Mouse (Mus musculus): ENCODE data around the gene Tmem45b.

Tmem45b gene

DNA sequence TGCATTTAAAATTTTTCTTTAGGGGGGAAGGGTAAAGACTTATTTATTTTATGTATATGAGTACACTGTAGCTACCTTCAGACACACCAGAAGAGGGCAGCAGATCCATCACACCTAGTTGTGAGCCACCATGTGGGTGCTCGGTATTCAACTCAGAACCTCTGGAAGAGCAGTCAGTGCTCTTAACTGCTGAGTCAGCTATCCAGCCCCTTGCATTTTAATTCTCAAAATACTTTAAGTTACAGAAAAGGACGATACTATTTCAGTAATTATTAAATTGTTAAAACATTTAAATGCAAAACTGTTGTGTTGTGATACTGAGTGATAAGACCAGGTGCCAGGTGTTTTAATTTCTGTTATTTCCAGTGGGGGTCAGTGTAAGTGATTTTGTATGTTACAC, 60.0 kb downstream of the Tmem45b start:
- no peak for DNase-seq (ENCODE audit: low read depth, low spot score)

DNA sequence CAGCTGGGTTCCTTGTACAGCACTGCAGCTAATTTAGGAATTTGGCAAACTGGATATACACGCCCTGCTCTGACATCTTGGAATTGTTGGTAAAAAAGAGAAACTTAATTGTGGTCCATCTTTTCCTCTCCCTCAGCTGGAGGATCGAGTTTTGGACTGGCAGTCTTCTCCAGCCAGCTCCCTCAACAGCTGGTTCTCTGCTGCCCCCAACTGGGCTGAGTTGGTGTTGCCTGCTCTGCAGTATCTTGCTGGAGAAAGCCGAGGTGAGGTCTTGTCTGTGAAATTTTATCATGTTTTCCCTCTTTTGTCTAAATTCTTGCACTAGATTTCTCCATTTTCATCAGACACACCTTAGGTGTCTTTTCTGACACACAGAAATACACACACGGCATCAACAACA, 63.8 kb downstream of the Tmem45b start:
- DNase-seq (ENCODE audit: low read depth, low spot score): peak; percentile 79

DNA sequence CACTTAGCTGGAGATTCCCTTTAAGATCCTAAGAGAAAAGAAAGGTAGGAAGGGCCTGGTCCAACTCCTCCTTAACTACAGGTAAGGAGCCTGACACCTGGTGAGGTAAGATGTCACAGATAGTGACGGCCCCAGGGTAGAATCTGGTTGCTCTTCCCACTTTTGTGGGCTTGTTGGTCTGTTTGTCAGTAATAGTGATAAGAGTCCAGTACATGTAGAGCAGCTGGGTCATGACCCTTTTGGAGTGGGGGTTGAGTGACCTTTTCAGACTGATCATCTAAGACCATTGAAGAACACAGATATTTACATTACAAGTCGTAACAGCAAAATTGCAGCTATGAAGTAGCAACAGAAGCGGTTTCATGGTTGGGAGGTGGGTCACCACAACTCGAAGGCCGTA, 77.1 kb downstream of the Tmem45b start:
- DNase-seq (ENCODE audit: low read depth, low spot score): no peak

DNA sequence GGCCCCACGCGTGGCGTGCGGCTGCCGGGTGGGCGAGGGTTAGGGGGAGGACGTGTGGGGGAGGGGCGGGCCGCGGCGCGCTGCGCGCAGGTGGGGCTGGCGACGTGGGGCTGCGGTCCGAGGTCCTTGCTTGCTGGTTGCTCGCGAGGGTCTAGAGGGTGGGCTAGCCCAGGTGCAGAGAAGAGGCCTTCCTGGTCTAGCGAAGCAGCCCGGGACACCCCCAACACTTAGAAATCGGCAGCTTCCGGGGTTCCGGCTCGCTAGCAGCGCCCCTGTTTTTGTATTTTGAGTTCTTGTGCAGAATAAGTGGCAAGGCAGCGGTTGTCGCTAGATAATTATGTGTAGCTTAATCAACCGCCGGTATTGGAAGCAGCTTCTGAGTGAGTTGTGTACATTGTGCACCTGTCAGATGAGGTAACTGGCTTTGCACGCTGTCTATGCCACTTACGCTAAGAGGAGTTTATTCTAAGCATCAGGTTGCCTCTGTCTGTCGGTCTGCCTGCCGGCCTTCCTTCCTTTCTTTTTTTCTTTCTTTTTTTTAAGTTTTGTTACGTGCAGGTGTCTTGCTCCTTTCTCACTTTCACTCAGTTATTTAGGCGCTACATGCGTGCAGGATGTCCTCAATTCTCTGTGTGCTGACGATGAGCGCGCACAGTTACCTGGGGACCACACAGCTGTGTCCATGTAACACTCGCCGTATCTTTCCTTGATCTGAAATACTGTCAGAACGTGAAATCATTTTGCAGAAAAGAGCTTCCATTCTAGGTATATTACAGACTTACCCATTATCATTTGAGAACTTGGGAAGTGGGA, 77.7 kb downstream of the Tmem45b start:
- peak; percentile 51 for DNase-seq (ENCODE audit: low read depth, low spot score)

DNA sequence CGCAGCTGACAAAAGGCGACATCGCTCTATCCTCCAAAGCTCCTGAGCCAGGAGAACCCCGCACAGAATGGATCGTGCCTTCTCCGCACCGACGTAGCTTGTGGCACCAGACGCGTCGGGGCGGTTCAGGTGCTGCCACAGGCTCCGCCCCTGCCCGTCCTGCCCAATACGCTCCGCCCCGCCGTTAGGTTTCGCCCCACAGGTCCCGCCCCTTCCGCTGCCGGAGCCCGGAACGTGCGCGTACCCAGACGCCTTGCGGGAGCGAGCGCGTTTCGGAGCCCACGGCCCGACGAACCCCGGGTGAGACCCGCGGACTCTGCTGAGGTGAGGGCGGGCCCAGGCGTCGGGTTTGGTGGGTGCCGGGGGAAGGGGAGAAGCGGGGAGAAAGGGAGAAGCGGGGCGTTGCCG, 78.3 kb downstream of the Tmem45b start, which contains the start of gene Nfrkb:
Gene Nfrkb, plus strand, starts transcription at position 246 of the 408 bp plus-strand sequence.
- peak; percentile 98 for DNase-seq (ENCODE audit: low read depth, low spot score)

DNA sequence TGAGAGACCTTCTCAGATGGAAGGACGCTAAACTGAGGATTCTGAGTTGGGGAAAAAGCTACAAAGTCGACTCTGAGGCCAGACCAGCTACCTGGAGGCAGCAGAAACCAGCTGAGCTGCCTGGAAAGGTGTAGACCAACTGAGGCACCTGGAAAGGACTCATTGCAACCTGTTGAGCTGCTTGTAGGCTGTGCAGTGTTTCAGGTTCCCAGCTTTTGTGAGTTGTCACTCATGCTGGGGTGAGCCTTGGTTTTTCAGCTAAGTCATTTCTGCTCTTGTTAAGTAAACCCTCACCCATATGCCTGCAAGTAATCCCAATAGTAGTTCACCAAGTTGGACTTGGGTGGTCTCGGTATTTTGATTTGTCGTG, 78.8 kb downstream of the Tmem45b start:
- no peak for DNase-seq (ENCODE audit: low read depth, low spot score)

DNA sequence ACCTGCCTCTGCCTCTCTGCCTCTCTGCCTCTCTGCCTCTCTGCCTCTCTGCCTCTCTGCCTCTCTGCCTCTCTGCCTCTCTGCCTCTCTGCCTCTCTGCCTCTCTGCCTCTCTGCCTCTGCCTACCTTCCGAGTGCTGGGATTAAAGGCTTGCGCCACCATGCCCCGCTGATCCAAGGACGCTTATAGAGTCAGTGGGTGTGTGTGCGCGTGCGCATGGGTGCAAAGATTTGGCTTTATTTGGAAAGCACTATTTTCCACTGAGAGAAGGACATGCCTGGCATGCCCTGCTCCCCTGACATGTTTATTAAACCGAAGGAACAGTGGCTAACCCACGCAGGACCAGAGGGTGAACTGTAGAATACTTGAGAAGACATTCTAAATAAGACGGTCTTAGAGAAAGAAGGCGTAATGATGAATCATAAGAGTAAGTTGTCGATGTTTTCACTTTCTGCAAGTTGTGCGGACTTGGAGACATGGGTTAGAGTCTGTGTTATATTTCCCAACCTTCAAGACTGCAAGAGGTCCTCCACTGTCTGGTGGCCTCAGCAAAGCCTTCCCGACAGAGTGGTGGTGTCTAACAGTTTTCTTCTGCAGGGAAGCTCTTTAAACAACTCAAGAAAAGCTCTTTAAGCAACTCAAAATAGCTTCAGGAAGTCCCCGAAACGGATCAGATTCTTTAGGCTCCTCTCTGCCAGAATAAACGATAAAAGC, 79.3 kb downstream of the Tmem45b start:
- peak; percentile 6 for DNase-seq (ENCODE audit: low read depth, low spot score)

DNA sequence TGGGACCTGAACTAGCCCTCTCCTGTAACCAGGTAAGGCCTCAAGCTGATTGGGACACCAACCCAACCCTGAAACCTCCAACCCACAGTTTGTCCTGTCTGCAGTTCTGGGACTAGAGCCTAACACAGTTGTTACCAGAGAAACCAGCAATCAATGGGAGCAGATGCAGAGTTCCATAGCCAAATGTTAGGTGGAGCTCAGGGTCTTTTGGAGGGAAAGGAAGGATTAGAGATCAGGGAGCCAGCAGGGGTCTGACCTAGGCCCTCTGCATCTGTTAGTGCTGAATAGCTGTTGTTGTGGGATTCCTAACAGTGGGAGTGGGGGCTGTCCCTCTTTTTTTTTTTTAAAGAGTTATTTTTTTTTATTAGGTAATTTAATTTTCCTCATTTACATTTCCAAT, 87.6 kb downstream of the Tmem45b start:
- DNase-seq (ENCODE audit: low read depth, low spot score): no peak
